Mouse (Mus musculus) lung, embryonic 14.5 days (tissue): ENCODE measurements around the gene Prss46. TPM values are rescaled to one million over a fixed set of nuclear protein-coding genes. Genes with fewer than 3 reads are reported as not detected.

Experiments
- ATAC-seq: fragments of 200-750 bp; cut with Nextera tagmentation; 2 replicates; pipeline ENCODE4 v1.8.0; 2017; ENCODE audit warnings: mild to moderate bottlenecking, moderate TSS enrichment, moderate library complexity; ENCODE audit not compliant: insufficient read depth
- DNase-seq: peaks from one replicate; pipeline ENCODE4 v3.0.0-alpha.2; 2015
- H3K27ac ChIP-seq: fragments of 300-500 bp; sonication (generic); 2 replicates; pipeline ENCODE4 v1.5.1; 2014; ENCODE audit warnings: low read depth, mild to moderate bottlenecking, moderate library complexity
- H3K27me3 ChIP-seq: fragments of 300-500 bp; sonication (generic); 2 replicates; pipeline ENCODE4 v1.6.1; 2014; ENCODE audit warnings: low read length, control low read depth; ENCODE audit not compliant: insufficient read depth
- H3K36me3 ChIP-seq: fragments of 300-500 bp; sonication (generic); 2 replicates; pipeline ENCODE4 v1.6.1; 2014; ENCODE audit warnings: control low read depth; ENCODE audit not compliant: insufficient read depth
- H3K4me1 ChIP-seq: fragments of 300-500 bp; sonication (generic); 2 replicates; pipeline ENCODE4 v1.6.1; 2014; ENCODE audit warnings: antibody characterized with exemption, control low read depth; ENCODE audit not compliant: insufficient read depth
- H3K4me2 ChIP-seq: fragments of 300-500 bp; sonication (generic); 2 replicates; pipeline ENCODE4 v1.6.1; 2014; ENCODE audit warnings: mild to moderate bottlenecking
- H3K4me3 ChIP-seq: fragments of 300-500 bp; sonication (generic); 2 replicates; pipeline ENCODE4 v1.5.1; 2014; ENCODE audit warnings: low read depth, low read length
- H3K9ac ChIP-seq: fragments of 300-500 bp; sonication (generic); 2 replicates; pipeline ENCODE4 v1.6.1; 2014
- H3K9me3 ChIP-seq: fragments of 300-500 bp; sonication (generic); 2 replicates; pipeline ENCODE4 v1.6.1; 2016; ENCODE audit warnings: low read depth, low read length, control low read depth
- CTCF ChIP-seq: IDR thresholded peaks from 2 replicates; pipeline ENCODE4 v1.5.1; 2016; ENCODE audit warnings: antibody characterized with exemption, low read depth
- WGBS: fragments of 180-500 bp; shearing (Covaris S2); extraction: QIAGEN DNeasy Blood & Tissue Kit; methylation state at CpG from one replicate; pipeline ENCODE4 v1.1.7; 2014; 5-methylcytosine and 5-hydroxymethylcytosine counted together
- polyA plus RNA-seq: library from polyadenylated mRNA; unstranded; fragments of >200 nt; fragmentation: Nextera tagmentation; extraction: Ambion mirVana; gene quantifications from 2 replicates; pipeline ENCODE4 v1.2.1, GENCODE M21; 2014

The Prss46 gene
- polyA plus RNA-seq, 1 experiment from 2014 or later: not detected

- Histone ChIP-seq H3K36me3 (no peaks in the 10 kb centered on the region), H3K9me3 (no peaks in the 10 kb centered on the region), H3K4me2 (no peak overlapping the region), H3K27me3 (no peaks in the 10 kb centered on the region), H3K9ac (no peak overlapping the region), H3K27ac (no peak overlapping the region), H3K4me1 (no peaks in the 10 kb centered on the region), H3K4me3 (no peak overlapping the region)
- no peak for DNase-seq
- TF ChIP-seq CTCF: no peak
- WGBS: 79% methylated on average over 7 of the region's 7 CpGs
- ATAC-seq: no peak
Measured at GRCm38 (mm10) chr9:110821436-110821835, 22.9 kb upstream of the Prss46 start.

GRCm38 (mm10) chr9:110825426-110825825 is 18.9 kb upstream of the Prss46 start:
- no peak for ATAC-seq
- Histone ChIP-seq H3K9me3 (no peaks in the 10 kb centered on the region), H3K4me2 (no peak overlapping the region), H3K4me3 (no peak overlapping the region), H3K27me3 (no peaks in the 10 kb centered on the region), H3K9ac (no peak overlapping the region), H3K27ac (no peak overlapping the region), H3K36me3 (no peaks in the 10 kb centered on the region), H3K4me1 (no peaks in the 10 kb centered on the region)
- WGBS: 69% methylated on average over 4 of the region's 4 CpGs
- no peak for TF ChIP-seq CTCF
- no peak for DNase-seq

- no peaks in the 10 kb centered on the region for H3K27me3 ChIP-seq
- TF ChIP-seq CTCF: no peak
- no peaks in the 10 kb centered on the region for H3K9me3 ChIP-seq
- no peak overlapping the region for H3K9ac ChIP-seq
- no peak for DNase-seq
- no peaks in the 10 kb centered on the region for H3K36me3 ChIP-seq
- WGBS: 69% methylated on average over 7 of the region's 7 CpGs
- H3K27ac ChIP-seq: no peak overlapping the region
- no peak overlapping the region for H3K4me2 ChIP-seq
- no peak overlapping the region for H3K4me3 ChIP-seq
- H3K4me1 ChIP-seq: no peaks in the 10 kb centered on the region
- no peak for ATAC-seq
Measured at GRCm38 (mm10) chr9:110825832-110826231, 18.5 kb upstream of the Prss46 start.

GRCm38 (mm10) chr9:110826390-110826789 is 17.9 kb upstream of the Prss46 start, which contains the start of gene Prss43:
Gene Prss43 (plus strand): TSS chr9:110826690.
- no peak for TF ChIP-seq CTCF
- H3K9me3 ChIP-seq: no peaks in the 10 kb centered on the region
- no peak for ATAC-seq
- no peaks in the 10 kb centered on the region for H3K36me3 ChIP-seq
- H3K9ac ChIP-seq: no peak within 1 kb of the TSS
- H3K4me3 ChIP-seq: no peak within 1 kb of the TSS
- DNase-seq: no peak
- H3K4me2 ChIP-seq: no peak within 1 kb of the TSS
- no peaks in the 10 kb centered on the region for H3K4me1 ChIP-seq
- no peak within 1 kb of the TSS for H3K27ac ChIP-seq
- 74% methylated on average over 3 of the region's 3 CpGs for WGBS
- no peaks in the 10 kb centered on the region for H3K27me3 ChIP-seq

GRCm38 (mm10) chr9:110833021-110833420 is 11.3 kb upstream of the Prss46 start:
- no peaks in the 10 kb centered on the region for H3K36me3 ChIP-seq
- no peak for TF ChIP-seq CTCF
- DNase-seq (peak; percentile 37), ATAC-seq (no peak)
- H3K9ac ChIP-seq: no peak overlapping the region
- H3K9me3 ChIP-seq: no peaks in the 10 kb centered on the region
- H3K4me2 ChIP-seq: no peak overlapping the region
- H3K4me3 ChIP-seq: no peak overlapping the region
- WGBS: 80% methylated on average over 5 of the region's 5 CpGs
- H3K4me1 ChIP-seq: no peaks in the 10 kb centered on the region
- no peak overlapping the region for H3K27ac ChIP-seq
- H3K27me3 ChIP-seq: no peaks in the 10 kb centered on the region

GRCm38 (mm10) chr9:110834411-110834810 is 9.9 kb upstream of the Prss46 start, which contains the start of gene Prss45:
Gene Prss45 (plus strand): TSS chr9:110834588.
- H3K27me3 ChIP-seq: no peaks in the 10 kb centered on the region
- WGBS: 72% methylated on average over 19 of the region's 19 CpGs
- H3K9ac ChIP-seq: no peak within 1 kb of the TSS
- no peak within 1 kb of the TSS for H3K27ac ChIP-seq
- no peak within 1 kb of the TSS for H3K4me3 ChIP-seq
- H3K9me3 ChIP-seq: no peaks in the 10 kb centered on the region
- TF ChIP-seq CTCF: no peak
- ATAC-seq (0 out of 2 replicates have a peak, but pooled peaks have one; percentile 24), DNase-seq (no peak)
- H3K36me3 ChIP-seq: no peaks in the 10 kb centered on the region
- peak within 1 kb of the TSS; percentile 8; the same call in 1 of the 2 replicates for H3K4me2 ChIP-seq
- no peaks in the 10 kb centered on the region for H3K4me1 ChIP-seq

- no peak for ATAC-seq
- TF ChIP-seq CTCF: no peak
- DNase-seq: peak; percentile 3
- Histone ChIP-seq H3K4me1 (no peaks in the 10 kb centered on the region), H3K4me3 (no peak overlapping the region), H3K27ac (no peak overlapping the region), H3K9ac (no peak overlapping the region), H3K4me2 (peak overlapping the region; percentile 8; the same call in 1 of the 2 replicates), H3K27me3 (no peaks in the 10 kb centered on the region), H3K36me3 (no peaks in the 10 kb centered on the region), H3K9me3 (no peaks in the 10 kb centered on the region)
- whole genome bisulfite sequencing: 22% methylated on average over 10 of the region's 10 CpGs
Measured at GRCm38 (mm10) chr9:110834961-110835360, 9.3 kb upstream of the Prss46 start.

GRCm38 (mm10) chr9:110836112-110836511 is 8.2 kb upstream of the Prss46 start:
- H3K4me2 ChIP-seq: no peak overlapping the region
- H3K36me3 ChIP-seq: no peaks in the 10 kb centered on the region
- no peak overlapping the region for H3K9ac ChIP-seq
- H3K27ac ChIP-seq: no peak overlapping the region
- 54% methylated on average over 2 of the region's 2 CpGs for WGBS
- no peaks in the 10 kb centered on the region for H3K4me1 ChIP-seq
- H3K9me3 ChIP-seq: no peaks in the 10 kb centered on the region
- TF ChIP-seq CTCF: no peak
- H3K27me3 ChIP-seq: no peaks in the 10 kb centered on the region
- DNase-seq (no peak), ATAC-seq (no peak)
- no peak overlapping the region for H3K4me3 ChIP-seq
